ENCODE assay signal across 8 mouse cellular contexts in the genomic region with DNA sequence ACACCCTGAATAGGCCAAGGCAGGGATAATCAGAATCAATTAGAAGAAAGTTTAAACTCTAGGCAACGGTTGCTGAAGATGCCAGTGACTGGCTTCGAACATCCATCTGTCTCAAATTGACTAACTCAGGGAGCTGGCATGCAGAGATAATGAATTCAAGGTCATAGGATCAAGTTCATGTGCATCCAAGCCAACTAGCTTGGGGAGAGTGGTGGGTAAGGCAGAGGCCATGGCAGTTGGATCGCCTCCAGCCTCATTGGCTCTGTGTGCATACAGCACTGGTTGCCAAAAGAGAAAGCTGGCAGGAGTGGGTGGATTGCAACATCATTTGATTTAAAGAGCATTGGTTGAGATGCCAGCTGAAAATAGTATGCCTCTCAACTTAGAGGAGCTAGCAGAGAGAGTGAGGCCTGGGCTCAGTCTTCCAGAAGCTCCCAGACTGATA.
DNase-seq lines count a peak whose midpoint lies in the region; ATAC-seq and TF ChIP-seq lines count a peak whose summit lies in the region.

No protein-coding gene starts in this region.

- no peaks in the 10 kb centered on the region for H3K4me1 ChIP-seq in limb, embryonic 14.5 days (ENCODE audit: control insufficient read depth, insufficient read depth, low read length)
- H3K4me1 ChIP-seq in limb, embryonic 10.5 days, result no peaks in the 10 kb centered on the region
- no peaks in the 10 kb centered on the region for H3K4me1 ChIP-seq in heart, embryonic 15.5 days (replicated peaks)

- H3K36me3 ChIP-seq in limb, embryonic 14.5 days (ENCODE audit: control insufficient read depth, insufficient read depth, low read length), result no peaks in the 10 kb centered on the region
- no peaks in the 10 kb centered on the region for H3K36me3 ChIP-seq in limb, embryonic 10.5 days
- H3K36me3 ChIP-seq in heart, embryonic 15.5 days, result no peaks in the 10 kb centered on the region

- no peaks in the 10 kb centered on the region for H3K27me3 ChIP-seq in limb, embryonic 14.5 days (ENCODE audit: control insufficient read depth, insufficient read depth, low read length)
- no peaks in the 10 kb centered on the region for H3K27me3 ChIP-seq in limb, embryonic 10.5 days (ENCODE audit: low read depth, poor library complexity, severe bottlenecking)
- H3K27me3 ChIP-seq in heart, embryonic 15.5 days, result no peaks in the 10 kb centered on the region

- no peak overlapping the region for H3K27ac ChIP-seq in limb, embryonic 14.5 days (replicated peaks; ENCODE audit: low read depth, low read length)
- no peak overlapping the region for H3K27ac ChIP-seq in limb, embryonic 10.5 days
- H3K27ac ChIP-seq in heart, embryonic 15.5 days, result peak overlapping the region; percentile 40; the same call in 1 of the 2 replicates

- H3K4me2 ChIP-seq in limb, embryonic 14.5 days (replicated peaks; ENCODE audit: low read depth, low read length, severe bottlenecking), result no peak overlapping the region
- no peak overlapping the region for H3K4me2 ChIP-seq in heart, embryonic 15.5 days

- no peak overlapping the region for H3K9ac ChIP-seq in limb, embryonic 14.5 days (ENCODE audit: low read depth, low read length, severe bottlenecking)
- no peak overlapping the region for H3K9ac ChIP-seq in heart, embryonic 15.5 days

- TF ChIP-seq POLR2A in limb, embryonic 14.5 days (IDR thresholded peaks at IDR 0.05; ENCODE audit: borderline replicate concordance, extremely low read depth, insufficient read depth, insufficient read length), result no peak

- no peaks in the 10 kb centered on the region for H3K9me3 ChIP-seq in limb, embryonic 14.5 days (ENCODE audit: control insufficient read depth, low read length)
- no peaks in the 10 kb centered on the region for H3K9me3 ChIP-seq in limb, embryonic 10.5 days (replicated peaks)
- no peaks in the 10 kb centered on the region for H3K9me3 ChIP-seq in heart, embryonic 15.5 days (replicated peaks)

- no peak overlapping the region for H3K4me3 ChIP-seq in limb, embryonic 14.5 days (replicated peaks; ENCODE audit: low read length)
- H3K4me3 ChIP-seq in limb, embryonic 10.5 days, result no peak overlapping the region
- H3K4me3 ChIP-seq in heart, embryonic 15.5 days, result no peak overlapping the region

- 75% methylated on average over 3 of the region's 3 CpGs for WGBS in limb, embryonic 14.5 days
- WGBS in limb, embryonic 10.5 days, result 84% methylated on average over 3 of the region's 3 CpGs
- WGBS in heart, embryonic 15.5 days, result 67% methylated on average over 3 of the region's 3 CpGs

- peak; percentile 3 for DNase-seq in limb, embryonic 14.5 days (ENCODE audit: low spot score)
- no peak for DNase-seq in limb, embryonic 10.5 days (ENCODE audit: low spot score)
- peak; percentile 82 for DNase-seq in brain, adult 2 months (ENCODE audit: low read depth, low spot score)
- DNase-seq in left cerebral cortex, adult 11 months (ENCODE audit: low spot score), result peak; percentile 54
- DNase-seq in spleen, adult 12 weeks (ENCODE audit: low spot score), result no peak
- DNase-seq in spleen, postnatal 14 days (ENCODE audit: low spot score in 2 of 2), result no peak

- no peak for ATAC-seq in limb, embryonic 14.5 days (ENCODE audit: low FRiP score, low read depth)
- no peak for ATAC-seq in heart, embryonic 15.5 days (replicated peaks; ENCODE audit: insufficient number of reproducible peaks, insufficient read depth, low FRiP score, low read depth)
- ATAC-seq in monocyte, adult 5-6 weeks (replicated peaks; ENCODE audit: insufficient number of reproducible peaks, low FRiP score, low TSS enrichment, poor library complexity, severe bottlenecking), result 0 out of 2 replicates have a peak, but pooled peaks have one; percentile 27

Comparison
In these comparisons a context has a peak if more than half of its experiments do, and no peak if none do; other contexts are left out.
1. DNase-seq: peak in limb, embryonic 14.5 days (single experiment), brain, adult 2 months (single experiment) and left cerebral cortex, adult 11 months (single experiment); none in limb, embryonic 10.5 days (single experiment), spleen, adult 12 weeks (single experiment) and spleen, postnatal 14 days (0 of 2).